Mouse (Mus musculus): Measurements from ENCODE around the gene Slit1. TPM values are rescaled to one million over a fixed set of nuclear protein-coding genes. Genes with fewer than 3 reads are reported as not detected.

Gene Slit1
- polyA plus RNA-seq, 1 experiment from 2014 or later, result 0.16 TPM

DNA sequence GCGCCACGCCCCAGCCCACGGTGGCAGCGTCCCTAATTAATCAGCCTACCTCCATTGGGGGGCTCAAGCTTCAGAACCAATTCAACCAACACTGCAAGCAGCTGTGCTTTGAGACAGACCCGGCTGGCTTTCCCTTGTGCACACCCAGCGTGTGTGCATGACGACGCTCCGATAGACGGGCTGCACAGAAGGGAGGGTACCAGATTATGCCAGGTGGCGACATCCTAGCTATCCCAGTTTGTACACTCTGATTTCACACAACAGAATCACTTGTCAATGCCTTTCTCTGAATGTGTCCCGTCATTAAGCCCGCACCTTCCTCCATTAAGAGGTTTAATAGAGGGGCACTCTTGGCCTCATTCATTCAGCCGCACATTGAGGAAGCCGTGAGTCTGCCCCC is 11.3 kb upstream of the Slit1 start:
- no peak overlapping the region for H3K4me3 ChIP-seq (ENCODE audit: low read depth, low read length)
- no peaks in the 10 kb centered on the region for H3K4me1 ChIP-seq (ENCODE audit: insufficient read depth, low read depth, low read length)
- 79% methylated on average over 15 of the region's 15 CpGs for WGBS
- H3K9me3 ChIP-seq (ENCODE audit: low read length), result no peaks in the 10 kb centered on the region
- no peaks in the 10 kb centered on the region for H3K27me3 ChIP-seq (replicated peaks; ENCODE audit: insufficient read depth, low read length)
- no peak overlapping the region for H3K4me2 ChIP-seq (replicated peaks; ENCODE audit: low read depth, low read length)
- no peak overlapping the region for H3K27ac ChIP-seq (ENCODE audit: low read length)
- no peak for TF ChIP-seq CTCF (IDR thresholded peaks at IDR 0.05)
- TF ChIP-seq EP300 (IDR thresholded peaks at IDR 0.05), result no peak
- no peaks in the 10 kb centered on the region for H3K36me3 ChIP-seq (ENCODE audit: insufficient read depth, low read length)
- no peak overlapping the region for H3K9ac ChIP-seq (replicated peaks; ENCODE audit: low read depth)
- no peak for DNase-seq (ENCODE audit: low spot score)
- no peak for ATAC-seq

DNA sequence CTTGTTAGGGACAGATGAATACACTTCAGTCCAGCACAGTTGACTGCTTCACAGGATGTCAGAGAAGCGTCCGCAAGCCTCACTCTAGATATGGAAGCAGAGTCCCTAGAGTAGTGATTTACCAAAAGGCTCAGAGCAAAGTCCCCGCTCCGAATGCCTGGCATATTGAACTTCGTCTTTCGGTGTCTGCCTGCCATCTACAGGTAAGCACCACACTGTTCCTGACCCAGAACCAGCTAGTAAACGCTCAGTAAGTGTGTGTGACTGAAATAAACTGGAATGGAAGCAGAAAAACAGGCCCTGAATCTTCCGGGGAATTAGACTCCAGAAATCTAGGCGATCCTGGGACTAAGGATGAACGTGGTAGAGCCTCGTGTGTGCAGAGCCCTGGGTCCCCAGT is 8.4 kb upstream of the Slit1 start:
- WGBS, result 68% methylated on average over 11 of the region's 11 CpGs
- no peak for DNase-seq (ENCODE audit: low spot score)
- no peak overlapping the region for H3K4me3 ChIP-seq (ENCODE audit: low read depth, low read length)

DNA sequence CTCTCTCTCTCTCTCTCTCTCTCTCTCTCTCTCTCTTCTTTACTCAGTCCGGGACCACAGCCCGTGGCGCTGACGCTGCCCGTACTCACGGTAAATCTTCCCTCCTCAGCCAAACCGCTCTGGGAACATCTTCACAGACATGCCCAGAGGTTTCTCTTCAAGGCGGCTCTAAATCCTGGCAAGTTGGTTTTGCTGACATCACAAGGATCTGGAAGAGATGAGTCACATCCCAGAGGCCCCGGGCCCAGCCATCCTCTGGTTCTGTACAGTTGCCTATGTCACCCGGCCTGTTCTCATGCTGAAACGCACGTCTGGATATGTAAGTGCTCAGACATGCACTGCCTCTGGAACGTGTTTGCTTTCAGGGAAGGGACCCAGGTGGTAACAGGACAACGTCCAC is 4.0 kb upstream of the Slit1 start:
- Histone ChIP-seq H3K4me3 (ENCODE audit: low read depth, low read length) (no peak overlapping the region), H3K4me2 (replicated peaks; ENCODE audit: low read depth, low read length) (no peak overlapping the region), H3K27ac (ENCODE audit: low read length) (no peak overlapping the region), H3K9ac (replicated peaks; ENCODE audit: low read depth) (no peak overlapping the region), H3K27me3 (replicated peaks; ENCODE audit: insufficient read depth, low read length) (peaks cover 15% of the 10 kb centered on the region), H3K9me3 (ENCODE audit: low read length) (no peaks in the 10 kb centered on the region), H3K4me1 (ENCODE audit: insufficient read depth, low read depth, low read length) (no peaks in the 10 kb centered on the region), H3K36me3 (ENCODE audit: insufficient read depth, low read length) (no peaks in the 10 kb centered on the region)
- WGBS, result 88% methylated on average over 14 of the region's 14 CpGs
- DNase-seq (ENCODE audit: low spot score), result no peak
- TF ChIP-seq CTCF (IDR thresholded peaks at IDR 0.05) (no peak), EP300 (IDR thresholded peaks at IDR 0.05) (no peak)
- no peak for ATAC-seq

More for the DNA sequence above, 8.4 kb upstream of the Slit1 start:
- no peaks in the 10 kb centered on the region for H3K9me3 ChIP-seq (ENCODE audit: low read length)
- no peak overlapping the region for H3K27ac ChIP-seq (ENCODE audit: low read length)
- H3K4me2 ChIP-seq (replicated peaks; ENCODE audit: low read depth, low read length), result no peak overlapping the region
- no peaks in the 10 kb centered on the region for H3K4me1 ChIP-seq (ENCODE audit: insufficient read depth, low read depth, low read length)
- no peaks in the 10 kb centered on the region for H3K27me3 ChIP-seq (replicated peaks; ENCODE audit: insufficient read depth, low read length)
- no peak overlapping the region for H3K9ac ChIP-seq (replicated peaks; ENCODE audit: low read depth)
- TF ChIP-seq CTCF (IDR thresholded peaks at IDR 0.05) (no peak), EP300 (IDR thresholded peaks at IDR 0.05) (no peak)
- ATAC-seq, result no peak
- no peaks in the 10 kb centered on the region for H3K36me3 ChIP-seq (ENCODE audit: insufficient read depth, low read length)

DNA sequence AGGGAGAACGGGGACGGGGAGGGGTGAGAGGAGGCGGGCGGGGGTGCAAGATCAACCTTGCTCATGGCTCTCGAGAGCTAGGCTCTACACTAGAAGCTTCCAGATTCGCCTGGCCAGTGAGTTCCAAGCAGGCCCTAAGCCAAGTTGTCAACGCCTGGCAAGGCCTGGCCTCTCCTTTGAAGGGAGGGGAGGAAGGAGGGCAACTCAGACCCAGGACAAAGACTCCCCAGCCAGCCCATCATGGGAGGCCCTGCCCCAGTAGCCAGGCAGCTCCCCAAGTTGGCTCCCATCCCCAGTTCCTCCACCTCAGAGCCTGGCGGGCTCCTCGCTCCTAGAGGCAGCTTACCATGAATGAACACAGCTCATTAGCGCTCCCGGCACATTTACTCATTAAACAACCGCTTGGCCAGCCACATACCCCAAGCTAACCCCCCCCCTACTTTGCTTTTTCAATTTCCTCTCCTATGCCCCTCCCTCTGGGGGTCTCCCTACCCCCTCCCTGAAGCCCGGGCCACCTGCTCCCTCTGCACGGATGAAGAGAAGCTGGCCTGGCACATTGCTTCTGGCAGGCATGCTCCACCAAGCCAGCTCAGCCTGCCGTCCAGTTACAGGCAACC is 2.6 kb upstream of the Slit1 start:
- H3K4me2 ChIP-seq (replicated peaks; ENCODE audit: low read depth, low read length), result no peak overlapping the region
- H3K4me1 ChIP-seq (ENCODE audit: insufficient read depth, low read depth, low read length), result no peaks in the 10 kb centered on the region
- 32% methylated on average over 15 of the region's 15 CpGs for WGBS
- H3K27me3 ChIP-seq (replicated peaks; ENCODE audit: insufficient read depth, low read length), result peaks cover 16% of the 10 kb centered on the region
- no peak overlapping the region for H3K9ac ChIP-seq (replicated peaks; ENCODE audit: low read depth)
- no peak overlapping the region for H3K4me3 ChIP-seq (ENCODE audit: low read depth, low read length)
- no peak overlapping the region for H3K27ac ChIP-seq (ENCODE audit: low read length)
- TF ChIP-seq EP300 (IDR thresholded peaks at IDR 0.05) (no peak), CTCF (IDR thresholded peaks at IDR 0.05) (no peak)
- no peaks in the 10 kb centered on the region for H3K36me3 ChIP-seq (ENCODE audit: insufficient read depth, low read length)
- no peak for DNase-seq (ENCODE audit: low spot score)
- H3K9me3 ChIP-seq (ENCODE audit: low read length), result no peaks in the 10 kb centered on the region
- ATAC-seq, result no peak

DNA sequence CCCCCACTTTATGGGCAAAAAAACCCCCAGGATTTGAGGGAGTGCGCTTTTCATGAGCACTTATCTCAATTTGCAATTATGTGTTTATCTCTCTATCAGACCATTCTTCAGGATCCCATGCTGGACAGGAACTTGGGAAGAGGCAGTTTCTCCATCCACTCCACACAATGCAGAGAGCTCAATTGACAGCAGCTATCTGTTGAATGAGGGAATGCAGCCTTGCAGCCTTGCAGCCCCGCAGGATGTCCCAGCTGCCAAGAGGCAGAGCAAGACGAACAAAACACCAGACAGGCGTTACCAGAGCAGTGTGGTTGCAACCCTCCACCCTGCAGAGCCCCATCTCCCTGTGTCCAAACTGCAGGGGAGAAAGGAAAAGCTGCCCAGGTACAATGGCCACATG is 4.6 kb downstream of the Slit1 start:
- TF ChIP-seq EP300 (IDR thresholded peaks at IDR 0.05) (no peak), CTCF (IDR thresholded peaks at IDR 0.05) (no peak)
- no peaks in the 10 kb centered on the region for H3K9me3 ChIP-seq (ENCODE audit: low read length)

DNA sequence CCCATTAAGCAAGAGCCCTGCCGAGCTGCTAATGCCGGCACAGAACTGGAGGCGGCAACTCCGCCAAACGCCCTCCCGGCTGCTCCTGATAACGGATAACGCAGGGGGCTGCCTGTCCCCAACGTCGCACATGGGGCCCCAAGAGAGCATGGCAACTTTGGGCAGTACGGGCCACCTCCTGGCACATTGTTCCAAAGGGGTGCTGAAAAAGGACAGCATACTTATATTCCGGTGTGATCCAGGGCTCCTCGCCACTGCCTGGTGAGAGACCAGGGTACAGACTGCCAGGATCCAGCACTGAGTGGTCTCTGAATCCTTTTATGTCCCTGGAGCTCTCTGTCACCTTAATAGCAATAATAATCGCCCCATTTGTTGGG is 5.0 kb downstream of the Slit1 start:
- no peaks in the 10 kb centered on the region for H3K9me3 ChIP-seq (ENCODE audit: low read length)
- 9% methylated on average over 14 of the region's 14 CpGs for WGBS
- no peak for TF ChIP-seq EP300 (IDR thresholded peaks at IDR 0.05)
- TF ChIP-seq CTCF (IDR thresholded peaks at IDR 0.05), result no peak
- no peak overlapping the region for H3K27ac ChIP-seq (ENCODE audit: low read length)
- H3K27me3 ChIP-seq (replicated peaks; ENCODE audit: insufficient read depth, low read length), result peaks cover 17% of the 10 kb centered on the region
- H3K4me1 ChIP-seq (ENCODE audit: insufficient read depth, low read depth, low read length), result no peaks in the 10 kb centered on the region
- no peak for ATAC-seq
- no peak overlapping the region for H3K4me2 ChIP-seq (replicated peaks; ENCODE audit: low read depth, low read length)
- H3K9ac ChIP-seq (replicated peaks; ENCODE audit: low read depth), result no peak overlapping the region
- H3K36me3 ChIP-seq (ENCODE audit: insufficient read depth, low read length), result no peaks in the 10 kb centered on the region
- no peak overlapping the region for H3K4me3 ChIP-seq (ENCODE audit: low read depth, low read length)
- no peak for DNase-seq (ENCODE audit: low spot score)

More for the DNA sequence above, 4.6 kb downstream of the Slit1 start:
- Histone ChIP-seq H3K36me3 (ENCODE audit: insufficient read depth, low read length) (no peaks in the 10 kb centered on the region), H3K27me3 (replicated peaks; ENCODE audit: insufficient read depth, low read length) (peaks cover 22% of the 10 kb centered on the region), H3K4me2 (replicated peaks; ENCODE audit: low read depth, low read length) (no peak overlapping the region), H3K9ac (replicated peaks; ENCODE audit: low read depth) (no peak overlapping the region), H3K4me3 (ENCODE audit: low read depth, low read length) (no peak overlapping the region), H3K4me1 (ENCODE audit: insufficient read depth, low read depth, low read length) (no peaks in the 10 kb centered on the region), H3K27ac (ENCODE audit: low read length) (no peak overlapping the region)
- 8% methylated on average over 4 of the region's 4 CpGs for WGBS
- no peak for DNase-seq (ENCODE audit: low spot score)
- ATAC-seq, result no peak

All from lung, postnatal 0 days (tissue).